Mouse (Mus musculus) stomach, embryonic 14.5 days (tissue): ENCODE results near the gene Surf1. TPM values are rescaled to one million over a fixed set of nuclear protein-coding genes. Genes with fewer than 3 reads are reported as not detected.

Source experiments
- ATAC-seq: fragments of 200-750 bp; cut with Nextera tagmentation; 2 replicates; pipeline ENCODE4 v1.8.0; 2017; ENCODE audit warnings: low read depth, moderate TSS enrichment; ENCODE audit not compliant: insufficient number of reproducible peaks, insufficient read depth, low FRiP score
- H3K27ac ChIP-seq: fragments of 300-500 bp; sonication (generic); 2 replicates; pipeline ENCODE4 v1.5.1; 2014; ENCODE audit warnings: mild to moderate bottlenecking, low read length, moderate library complexity, mixed read lengths
- H3K27me3 ChIP-seq: fragments of 300-500 bp; sonication (generic); 2 replicates; pipeline ENCODE4 v1.6.1; 2014; ENCODE audit warnings: low read length, control low read depth, mixed read lengths; ENCODE audit not compliant: control insufficient read depth, insufficient read depth
- H3K36me3 ChIP-seq: fragments of 300-500 bp; sonication (generic); 2 replicates; pipeline ENCODE4 v1.6.1; 2014; ENCODE audit warnings: mild to moderate bottlenecking, control low read depth, low read length, moderate library complexity, mixed read lengths; ENCODE audit not compliant: control insufficient read depth, insufficient read depth
- H3K4me1 ChIP-seq: fragments of 300-500 bp; sonication (generic); 2 replicates; pipeline ENCODE4 v1.6.1; 2014; ENCODE audit warnings: low read length, control low read depth, mixed read lengths; ENCODE audit not compliant: control insufficient read depth, insufficient read depth
- H3K4me2 ChIP-seq: fragments of 300-500 bp; sonication (generic); replicated peaks from 2 replicates; pipeline ENCODE4 v1.6.1; 2014; ENCODE audit warnings: low read depth, low read length, control low read depth
- H3K4me3 ChIP-seq: fragments of 300-500 bp; sonication (generic); 2 replicates; pipeline ENCODE4 v1.5.1; 2014; ENCODE audit warnings: low read depth, low read length, control low read depth
- H3K9ac ChIP-seq: fragments of 300-500 bp; sonication (generic); replicated peaks from 2 replicates; pipeline ENCODE4 v1.6.1; 2014; ENCODE audit warnings: low read depth, mild to moderate bottlenecking, control low read depth, low read length, moderate library complexity, mixed read lengths
- H3K9me3 ChIP-seq: fragments of 300-500 bp; sonication (generic); 2 replicates; pipeline ENCODE4 v1.6.1; 2016; ENCODE audit warnings: low read depth, low read length, control low read depth; ENCODE audit not compliant: control insufficient read depth
- WGBS: fragments of 180-500 bp; shearing (Covaris S2); extraction: QIAGEN DNeasy Blood & Tissue Kit; methylation state at CpG from one replicate; pipeline ENCODE4 v1.1.7; 2014; 5-methylcytosine and 5-hydroxymethylcytosine counted together
- polyA plus RNA-seq: library from polyadenylated mRNA; unstranded; fragments of >200 nt; fragmentation: Nextera tagmentation; extraction: Ambion mirVana; gene quantifications from 2 replicates; pipeline ENCODE4 v1.2.1, GENCODE M21; 2014

Gene Surf1
- polyA plus RNA-seq, 1 experiment from 2014 or later: 50.4 TPM

DNA sequence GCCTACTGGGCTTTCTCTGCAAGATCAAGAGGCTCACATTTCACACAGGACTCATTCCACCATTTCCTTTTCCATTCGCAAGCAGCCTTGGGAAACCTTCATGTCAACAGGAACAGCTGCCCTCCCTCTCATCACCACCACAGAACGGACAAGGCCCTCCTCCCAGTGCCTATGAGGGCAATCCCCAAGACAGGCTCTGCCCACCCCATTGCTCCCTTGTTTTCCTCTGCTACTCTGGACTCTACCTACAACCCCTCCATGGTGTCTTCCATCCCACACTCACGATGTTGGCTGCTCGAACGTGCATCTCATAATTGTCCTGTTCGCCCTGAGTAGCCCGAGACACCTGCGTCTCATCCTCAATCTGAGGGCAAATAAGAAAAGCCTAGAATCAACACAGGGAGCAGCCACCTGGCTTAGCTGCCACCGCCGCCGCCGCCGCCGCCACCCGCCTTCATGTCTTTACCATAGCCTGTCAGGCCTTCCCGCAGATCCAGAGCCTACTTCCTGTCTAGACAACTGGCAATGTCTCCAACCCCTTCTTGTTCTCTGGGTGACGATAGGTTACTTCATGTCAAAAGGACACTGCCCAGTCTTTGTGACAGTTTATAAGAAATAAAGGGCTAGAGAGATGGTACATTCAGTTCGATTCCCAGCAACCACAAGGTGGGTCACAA, 7.5 kb downstream of the Surf1 start:
- 73% methylated on average over 18 of the region's 18 CpGs for WGBS
- peak overlapping the region; percentile 96 for H3K9ac ChIP-seq

DNA sequence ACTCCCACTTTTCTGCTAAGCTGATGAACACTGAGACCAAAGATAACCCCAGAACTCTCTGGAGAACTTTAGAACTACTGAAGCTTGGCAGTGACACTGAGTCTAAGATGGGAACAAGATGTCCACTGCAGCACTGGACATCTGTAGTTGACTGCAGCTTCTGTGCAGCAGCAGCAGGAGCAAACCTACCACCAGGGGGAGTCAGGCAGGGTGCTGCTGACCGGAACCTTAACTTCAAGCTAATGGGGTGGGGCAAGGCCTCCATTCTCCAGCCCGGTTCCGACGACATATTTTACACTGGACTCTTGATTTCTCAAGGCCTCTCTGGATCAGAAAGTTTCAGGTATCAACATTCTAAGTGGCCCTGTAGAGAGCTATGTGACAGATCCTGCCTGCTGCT, 9.2 kb downstream of the Surf1 start:
- 48% methylated on average over 4 of the region's 4 CpGs for WGBS
- H3K27me3 ChIP-seq: no peaks in the 10 kb centered on the region
- H3K4me1 ChIP-seq: peaks cover 23% of the 10 kb centered on the region
- H3K9ac ChIP-seq: no peak overlapping the region
- no peak overlapping the region for H3K4me2 ChIP-seq
- no peak overlapping the region for H3K4me3 ChIP-seq
- ATAC-seq: no peak
- peaks cover 35% of the 10 kb centered on the region for H3K36me3 ChIP-seq
- no peak overlapping the region for H3K27ac ChIP-seq
- no peaks in the 10 kb centered on the region for H3K9me3 ChIP-seq

More for the DNA sequence above, 7.5 kb downstream of the Surf1 start:
- no peaks in the 10 kb centered on the region for H3K27me3 ChIP-seq
- H3K27ac ChIP-seq: no peak overlapping the region
- H3K4me2 ChIP-seq: peak overlapping the region; percentile 79
- peaks cover 24% of the 10 kb centered on the region for H3K4me1 ChIP-seq
- H3K36me3 ChIP-seq: peaks cover 52% of the 10 kb centered on the region
- H3K4me3 ChIP-seq: peak overlapping the region; percentile 80
- no peaks in the 10 kb centered on the region for H3K9me3 ChIP-seq
- no peak for ATAC-seq

DNA sequence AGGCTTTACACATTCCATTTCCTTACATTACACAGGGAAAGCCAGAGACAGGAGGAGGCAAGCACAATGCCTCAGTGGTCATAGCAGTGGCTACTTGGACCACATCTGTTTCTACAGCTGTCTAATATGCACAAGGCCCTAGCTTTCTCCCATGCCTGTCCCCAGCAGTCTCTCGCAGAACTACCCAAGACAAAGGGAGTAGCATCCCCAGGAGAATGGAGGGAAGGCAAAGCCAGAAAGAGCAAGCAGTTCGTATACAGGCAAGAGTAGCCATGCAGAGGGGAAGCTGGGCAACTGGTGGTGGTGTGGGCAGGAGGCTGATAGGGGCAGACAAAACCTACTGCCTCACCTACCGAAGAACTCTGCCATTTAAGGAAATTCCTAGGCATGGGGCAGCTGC, 9.9 kb downstream of the Surf1 start:
- H3K27ac ChIP-seq: no peak overlapping the region
- peaks cover 28% of the 10 kb centered on the region for H3K36me3 ChIP-seq
- no peaks in the 10 kb centered on the region for H3K9me3 ChIP-seq
- 97% methylated on average over 3 of the region's 3 CpGs for WGBS
- no peak overlapping the region for H3K4me3 ChIP-seq
- H3K27me3 ChIP-seq: no peaks in the 10 kb centered on the region
- ATAC-seq: no peak
- H3K9ac ChIP-seq: no peak overlapping the region
- no peak overlapping the region for H3K4me2 ChIP-seq
- H3K4me1 ChIP-seq: peaks cover 24% of the 10 kb centered on the region

DNA sequence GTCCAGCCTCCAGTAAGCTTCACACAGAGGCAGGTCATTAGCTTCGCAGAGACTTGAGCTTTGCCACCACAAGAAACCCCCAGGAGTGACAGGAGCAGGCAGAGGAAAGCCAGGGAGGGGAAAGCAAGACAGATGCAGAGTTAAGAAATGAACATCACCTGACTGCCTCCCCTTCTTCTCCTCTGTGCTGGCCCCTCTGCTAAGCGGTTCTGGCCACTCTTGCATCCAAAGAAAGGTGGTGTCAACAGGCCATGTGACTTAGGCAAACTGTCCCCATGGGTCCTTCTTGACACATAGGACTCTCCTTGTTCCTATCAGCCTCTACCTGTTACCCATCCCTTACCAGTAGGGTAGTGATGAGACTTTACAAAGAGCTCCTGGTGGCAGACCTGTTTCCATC, 10.4 kb downstream of the Surf1 start:
- H3K4me3 ChIP-seq: no peak overlapping the region
- ATAC-seq: no peak
- no peak overlapping the region for H3K4me2 ChIP-seq
- no peak overlapping the region for H3K27ac ChIP-seq
- H3K9ac ChIP-seq: no peak overlapping the region
- no peaks in the 10 kb centered on the region for H3K27me3 ChIP-seq
- peaks cover 27% of the 10 kb centered on the region for H3K36me3 ChIP-seq
- no peaks in the 10 kb centered on the region for H3K9me3 ChIP-seq
- 82% methylated on average over 2 of the region's 2 CpGs for WGBS
- peaks cover 24% of the 10 kb centered on the region for H3K4me1 ChIP-seq

DNA sequence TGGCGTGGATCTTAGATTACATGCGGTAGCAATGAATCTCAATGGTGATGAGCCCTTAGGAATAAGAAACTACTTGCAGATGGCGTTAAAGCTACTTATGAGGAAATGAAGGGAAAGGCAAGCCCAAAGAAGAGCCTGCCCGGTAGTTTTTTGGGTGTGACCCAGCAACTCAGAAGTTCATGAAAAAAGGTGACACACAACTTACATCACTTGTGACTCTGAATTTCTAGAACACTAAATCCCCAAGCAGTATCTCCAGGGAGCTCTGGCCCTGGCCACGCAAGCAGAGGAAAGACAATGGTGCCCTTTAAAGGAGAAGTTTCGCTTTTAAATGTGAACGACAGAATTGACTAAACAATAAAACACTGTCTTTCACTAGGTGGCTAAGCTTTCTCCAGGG, 13.0 kb downstream of the Surf1 start:
- H3K4me2 ChIP-seq: peak overlapping the region; percentile 78
- H3K27me3 ChIP-seq: no peaks in the 10 kb centered on the region
- no peak for ATAC-seq
- peak overlapping the region; percentile 90 for H3K27ac ChIP-seq
- H3K9ac ChIP-seq: peak overlapping the region; percentile 66
- H3K4me1 ChIP-seq: peaks cover 14% of the 10 kb centered on the region
- WGBS: 11% methylated on average over 7 of the region's 7 CpGs
- no peaks in the 10 kb centered on the region for H3K9me3 ChIP-seq
- H3K4me3 ChIP-seq: peak overlapping the region; percentile 75
- H3K36me3 ChIP-seq: peaks cover 44% of the 10 kb centered on the region

DNA sequence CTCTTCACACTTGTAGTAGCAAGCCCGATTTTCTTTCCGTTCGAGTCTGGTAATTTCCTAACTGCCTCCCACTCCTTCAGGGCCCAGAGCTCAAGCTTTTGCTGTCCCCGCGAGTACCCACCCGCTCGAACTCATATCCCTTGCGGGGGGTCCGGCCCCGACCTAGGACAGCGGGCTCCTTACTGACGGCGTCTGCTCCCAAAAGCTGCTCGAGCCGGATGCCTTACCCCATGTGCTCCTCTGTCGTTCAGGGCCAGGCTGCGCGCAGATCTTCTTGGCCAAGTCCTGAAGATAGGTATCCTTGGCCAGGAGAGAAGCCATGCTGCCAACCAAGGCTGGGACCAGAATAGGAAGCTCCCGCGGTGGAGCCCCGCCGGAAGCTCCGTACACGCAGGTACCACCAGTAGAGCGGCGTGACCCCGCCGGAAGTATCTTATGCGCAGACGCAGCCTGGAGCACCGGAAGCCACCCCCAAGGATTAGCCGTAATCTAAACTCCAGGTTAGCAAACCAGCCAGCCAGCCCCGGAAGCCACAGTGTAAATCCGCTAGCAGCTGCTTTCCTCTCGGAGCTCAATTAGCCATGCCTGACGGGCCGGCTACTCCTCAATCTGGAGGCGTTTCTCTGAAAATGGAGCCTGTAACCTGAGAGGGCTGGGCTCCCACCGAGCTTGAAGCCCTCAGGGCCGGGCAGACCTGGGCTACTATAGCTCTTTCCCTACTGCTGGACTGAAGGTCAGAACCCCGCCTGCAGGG, 13.7 kb downstream of the Surf1 start, which contains the start of gene Surf6:
TSS of gene Surf6 (minus strand) at position 413 of the 754 bp plus-strand sequence.
- H3K9me3 ChIP-seq: no peaks in the 10 kb centered on the region
- peaks cover 14% of the 10 kb centered on the region for H3K4me1 ChIP-seq
- peak within 1 kb of the TSS; percentile 75 for H3K4me3 ChIP-seq
- H3K27ac ChIP-seq: peak within 1 kb of the TSS; percentile 90
- ATAC-seq: peak; percentile 95
- H3K36me3 ChIP-seq: peaks cover 47% of the 10 kb centered on the region
- H3K27me3 ChIP-seq: no peaks in the 10 kb centered on the region
- H3K9ac ChIP-seq: peak within 1 kb of the TSS; percentile 66
- peak within 1 kb of the TSS; percentile 78 for H3K4me2 ChIP-seq
- under 1% methylated on average over 41 of the region's 41 CpGs for WGBS

DNA sequence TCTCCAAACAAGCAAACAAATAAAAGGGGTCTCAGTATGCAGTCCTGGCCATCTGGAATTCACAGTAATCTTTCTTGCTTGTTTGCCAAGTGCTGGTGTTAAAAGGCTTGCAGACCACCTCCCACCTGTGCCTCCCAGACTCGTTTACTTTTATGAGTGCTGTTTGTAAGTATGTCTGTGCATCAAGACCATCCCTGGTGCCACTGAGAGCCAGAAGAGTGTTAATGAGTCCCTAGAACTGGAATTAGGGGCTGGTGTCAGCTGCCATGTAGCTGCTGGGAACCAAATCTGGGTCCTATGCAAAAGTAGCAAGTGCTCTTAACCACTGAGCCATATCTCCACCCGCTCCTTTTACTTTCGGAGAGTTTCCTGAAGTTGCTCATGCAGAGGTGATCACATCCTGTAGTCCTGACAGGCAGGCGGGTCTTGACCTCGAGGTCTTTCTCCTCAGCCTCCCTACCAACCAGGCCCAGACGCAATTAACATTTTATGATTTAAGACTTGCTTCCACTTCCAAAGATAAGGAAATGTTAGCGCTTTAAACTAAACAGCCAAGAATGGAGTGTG, 14.4 kb downstream of the Surf1 start:
- Histone ChIP-seq H3K4me1 (peaks cover 14% of the 10 kb centered on the region), H3K9ac (peak overlapping the region; percentile 66), H3K36me3 (peaks cover 50% of the 10 kb centered on the region), H3K4me3 (peak overlapping the region; percentile 75), H3K27me3 (no peaks in the 10 kb centered on the region), H3K27ac (no peak overlapping the region), H3K9me3 (no peaks in the 10 kb centered on the region), H3K4me2 (peak overlapping the region; percentile 78)
- no peak for ATAC-seq
- 8% methylated on average over 7 of the region's 7 CpGs for WGBS

DNA sequence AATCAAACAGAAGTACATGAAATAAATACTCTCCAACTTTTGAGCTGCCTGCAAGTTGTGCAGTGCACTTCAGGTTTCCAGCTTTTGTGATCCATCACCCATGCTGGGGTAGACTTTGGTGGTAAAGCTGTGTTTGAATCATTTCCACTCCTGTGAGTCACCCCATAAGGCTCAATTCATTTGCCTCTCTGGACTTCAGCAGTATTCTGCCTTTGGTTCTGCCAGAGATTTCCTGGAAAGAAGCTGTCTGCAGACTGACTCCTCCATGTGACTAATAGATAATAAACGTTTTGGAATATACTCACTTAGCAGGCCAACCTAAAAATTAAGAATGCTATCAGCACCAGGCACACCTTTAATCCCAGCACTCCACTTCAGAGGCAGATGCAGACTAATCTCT, 15.6 kb downstream of the Surf1 start:
- Histone ChIP-seq H3K36me3 (peaks cover 43% of the 10 kb centered on the region), H3K4me1 (peaks cover 14% of the 10 kb centered on the region), H3K4me2 (no peak overlapping the region), H3K27me3 (no peaks in the 10 kb centered on the region), H3K9me3 (no peaks in the 10 kb centered on the region), H3K9ac (no peak overlapping the region), H3K27ac (no peak overlapping the region), H3K4me3 (no peak overlapping the region)
- ATAC-seq: no peak
- WGBS: 69% methylated on average over 1 of the region's 1 CpGs
